8 mouse cellular contexts compared by ENCODE assay signal in genomic region chr4:123239361-123240203, GRCm38 (mm10). TPM values are rescaled to one million over a fixed set of nuclear protein-coding genes. Genes with fewer than 3 reads are reported as not detected.
DNase-seq lines count a peak whose midpoint lies in the region; ATAC-seq and TF ChIP-seq lines count a peak whose summit lies in the region.

No protein-coding gene starts in this region.

- H3K4me3 ChIP-seq in heart, adult 2 months: peak overlapping the region; percentile 39
- H3K4me3 ChIP-seq in intestine, postnatal 0 days (ENCODE audit: low read depth, low read length): peak overlapping the region; percentile 29
- H3K4me3 ChIP-seq in lung, embryonic 14.5 days (ENCODE audit: low read depth, low read length): peak overlapping the region; percentile 31

- intact Hi-C loops in heart, adult 2 months (cut with DNase I): no loop called here
- intact Hi-C loops in left cerebral cortex, postnatal 25 days (cut with DNase I): no loop called here

- peak overlapping the region; percentile 59 for H3K4me2 ChIP-seq in intestine, postnatal 0 days (replicated peaks; ENCODE audit: low read depth)
- peak overlapping the region; percentile 68 for H3K4me2 ChIP-seq in lung, embryonic 14.5 days

- peaks cover 10% of the 10 kb centered on the region for H3K4me1 ChIP-seq in heart, adult 2 months (ENCODE audit: control insufficient read depth, insufficient read depth, low read length)
- no peaks in the 10 kb centered on the region for H3K4me1 ChIP-seq in intestine, postnatal 0 days (replicated peaks; ENCODE audit: control insufficient read depth, insufficient read depth, low read length)
- peaks cover 17% of the 10 kb centered on the region for H3K4me1 ChIP-seq in lung, embryonic 14.5 days (ENCODE audit: insufficient read depth)

- WGBS in heart, adult 2 months: 11% methylated on average over 56 of the region's 58 CpGs
- 10% methylated on average over 55 of the region's 58 CpGs for WGBS in intestine, postnatal 0 days
- 4% methylated on average over 55 of the region's 58 CpGs for WGBS in lung, embryonic 14.5 days

- TF ChIP-seq CTCF in heart, adult 2 months (IDR thresholded peaks at IDR 0.05): peak; percentile 36
- peak; percentile 21; the same call in 1 of the 2 replicates for TF ChIP-seq CTCF in intestine, postnatal 0 days (IDR thresholded peaks at IDR 0.05; ENCODE audit: low read depth)
- TF ChIP-seq CTCF in lung, embryonic 14.5 days (IDR thresholded peaks at IDR 0.05; ENCODE audit: low read depth): 0 out of 2 replicates have a peak, but pooled peaks have one; percentile 17

- TF ChIP-seq POLR2A in heart, adult 2 months (IDR thresholded peaks at IDR 0.05; ENCODE audit: insufficient read depth, low read depth, low read length): no peak

- H3K27me3 ChIP-seq in heart, adult 2 months (ENCODE audit: control insufficient read depth, insufficient read depth, low read length): no peaks in the 10 kb centered on the region
- peaks cover 30% of the 10 kb centered on the region; the same call in 1 of the 2 replicates for H3K27me3 ChIP-seq in intestine, postnatal 0 days (replicated peaks; ENCODE audit: control insufficient read depth, insufficient read depth, low read length)
- peaks cover 25% of the 10 kb centered on the region for H3K27me3 ChIP-seq in lung, embryonic 14.5 days (ENCODE audit: insufficient read depth, low read length)

- no peak; the same call in 1 of the 2 replicates for ATAC-seq in intestine, postnatal 0 days
- peak; percentile 71 for ATAC-seq in lung, embryonic 14.5 days (ENCODE audit: insufficient read depth)

- no peaks in the 10 kb centered on the region for H3K9me3 ChIP-seq in intestine, postnatal 0 days (ENCODE audit: control insufficient read depth)
- H3K9me3 ChIP-seq in lung, embryonic 14.5 days (ENCODE audit: low read depth, low read length): no peaks in the 10 kb centered on the region

- TF ChIP-seq EP300 in heart, adult 2 months (IDR thresholded peaks at IDR 0.05; ENCODE audit: insufficient read depth, low read depth, low read length): no peak

- DNase-seq in Muller cell, postnatal 12 days (ENCODE audit: inconsistent ontology term): peak; percentile 79
- peak; percentile 83 for DNase-seq in embryo, embryonic 11 days
- DNase-seq in heart, adult 2 months: peak; percentile 83 to 86
- peak; percentile 75 for DNase-seq in lung, embryonic 14.5 days
- peak; percentile 77 for DNase-seq in retina, embryonic 14.5 days (ENCODE audit: low spot score)
- no peak for DNase-seq in cerebellum, postnatal 36 days
- no peak for DNase-seq in left cerebral cortex, postnatal 25 days (ENCODE audit: low spot score in 2 of 2)

- H3K79me2 ChIP-seq in heart, adult 2 months (replicated peaks; ENCODE audit: control insufficient read depth, insufficient read depth, low read length): no peaks in the 10 kb centered on the region

- H3K36me3 ChIP-seq in heart, adult 2 months (ENCODE audit: control insufficient read depth, insufficient read depth, low read length): no peaks in the 10 kb centered on the region; the same call in 1 of the 2 replicates
- no peaks in the 10 kb centered on the region for H3K36me3 ChIP-seq in intestine, postnatal 0 days (ENCODE audit: control insufficient read depth, insufficient read depth)
- no peaks in the 10 kb centered on the region for H3K36me3 ChIP-seq in lung, embryonic 14.5 days (ENCODE audit: insufficient read depth)

- peak overlapping the region; percentile 19 for H3K9ac ChIP-seq in heart, adult 2 months (ENCODE audit: low read depth, low read length)
- H3K9ac ChIP-seq in intestine, postnatal 0 days (ENCODE audit: low read depth, low read length): peak overlapping the region; percentile 22; the same call in 1 of the 2 replicates
- peak overlapping the region; percentile 43 for H3K9ac ChIP-seq in lung, embryonic 14.5 days

- H3K27ac ChIP-seq in heart, adult 2 months: peak overlapping the region; percentile 77
- no peak overlapping the region; the same call in 1 of the 2 replicates for H3K27ac ChIP-seq in intestine, postnatal 0 days (ENCODE audit: low read depth, low read length)
- H3K27ac ChIP-seq in lung, embryonic 14.5 days (ENCODE audit: low read depth): peak overlapping the region; percentile 46; the same call in 1 of the 2 replicates

RNA-seq across cellular contexts. Expression of gene Heyl, which starts 6.2 kb away (rescaled TPM):
- 10 to 100 TPM; 15.8 to 16.5 TPM for total RNA-seq in heart, adult 2 months (2021)
- 16.8 and 21.3 TPM in 2 replicates for polyA plus RNA-seq in heart, adult 2 months (2012; rRNA removed)
- 4.3 and 4.5 TPM in 2 replicates for polyA plus RNA-seq in intestine, postnatal 0 days (2015; fragmentation: Nextera tagmentation; extraction: Ambion mirVana)
- 34.9 and 36.9 TPM in 2 replicates for polyA plus RNA-seq in lung, embryonic 14.5 days (2014; fragmentation: Nextera tagmentation; extraction: Ambion mirVana)
- 1 to 10 TPM; 4.2 to 5.8 TPM for total RNA-seq in left cerebral cortex, postnatal 25 days (2021)

RNA-seq across cellular contexts. Expression of gene Pabpc4, which starts 22.6 kb away (rescaled TPM):
- 100 to 1,000 TPM; 336 to 376 TPM for total RNA-seq in heart, adult 2 months (2021)
- polyA plus RNA-seq in heart, adult 2 months (2012; rRNA removed): 207 and 299 TPM in 2 replicates
- polyA plus RNA-seq in intestine, postnatal 0 days (2015; fragmentation: Nextera tagmentation; extraction: Ambion mirVana): 12.6 and 15.0 TPM in 2 replicates
- 46.1 and 50.0 TPM in 2 replicates for polyA plus RNA-seq in lung, embryonic 14.5 days (2014; fragmentation: Nextera tagmentation; extraction: Ambion mirVana)
- 10 to 100 TPM; 36.8 to 40.3 TPM for total RNA-seq in left cerebral cortex, postnatal 25 days (2021)

RNA-seq across cellular contexts. Expression of gene Nt5c1a, which starts 38.3 kb away (rescaled TPM):
- 10 to 100 TPM; 50.8 to 57.6 TPM for total RNA-seq in heart, adult 2 months (2021)
- 19.6 and 41.6 TPM in 2 replicates for polyA plus RNA-seq in heart, adult 2 months (2012; rRNA removed)
- not detected in 2 replicates for polyA plus RNA-seq in intestine, postnatal 0 days (2015; fragmentation: Nextera tagmentation; extraction: Ambion mirVana)
- polyA plus RNA-seq in lung, embryonic 14.5 days (2014; fragmentation: Nextera tagmentation; extraction: Ambion mirVana): 0.20 TPM in 1 of 2 replicates, not detected in the other
- total RNA-seq in left cerebral cortex, postnatal 25 days (2021): 1 to 10 TPM; 7.4 to 9.2 TPM

RNA-seq across cellular contexts. Expression of gene Hpcal4, which starts 56.6 kb away (rescaled TPM):
- total RNA-seq in heart, adult 2 months (2021): under 1 TPM; 0.09 to 0.10 TPM
- polyA plus RNA-seq in heart, adult 2 months (2012; rRNA removed): 0.35 and 0.38 TPM in 2 replicates
- polyA plus RNA-seq in intestine, postnatal 0 days (2015; fragmentation: Nextera tagmentation; extraction: Ambion mirVana): 5.0 and 7.2 TPM in 2 replicates
- polyA plus RNA-seq in lung, embryonic 14.5 days (2014; fragmentation: Nextera tagmentation; extraction: Ambion mirVana): 0.23 and 0.37 TPM in 2 replicates
- 100 to 1,000 TPM; 553 to 568 TPM for total RNA-seq in left cerebral cortex, postnatal 25 days (2021)

Comparison
In these comparisons a context has a peak if more than half of its experiments do, and no peak if none do; other contexts are left out.
1. DNase-seq: peak in Muller cell, postnatal 12 days (single experiment), embryo, embryonic 11 days (single experiment), heart, adult 2 months (2 of 2), lung, embryonic 14.5 days (single experiment) and retina, embryonic 14.5 days (single experiment); none in cerebellum, postnatal 36 days (0 of 2) and left cerebral cortex, postnatal 25 days (0 of 2).
2. RNA of gene Nt5c1a, which starts 38.3 kb away (polyA plus RNA-seq): 19.6 to 41.6 TPM in heart, adult 2 months; not detected in intestine, postnatal 0 days and 0.20 TPM in lung, embryonic 14.5 days; every median in the first group is over 10 times any median in the second.
3. Peak in every context shown above with its lines, with median percentiles within 50 percentile points of each other: H3K4me3 ChIP-seq, H3K9ac ChIP-seq and CTCF ChIP-seq.